Mouse (Mus musculus): Measurements from ENCODE around the gene Cd300c. TPM values are rescaled to one million over a fixed set of nuclear protein-coding genes. Genes with fewer than 3 reads are reported as not detected.
"Not testable (repeated sequence)": the region's sequence is repeated elsewhere in the genome, so short reads cannot be mapped to it uniquely, and the experiment has no call there.

Gene Cd300c
- not detected in 2 replicates for polyA plus RNA-seq (2015; fragmentation: Nextera tagmentation; extraction: Ambion mirVana)

GRCm38 (mm10) chr11:114968752-114969207 is at the start of gene Cd300c:
Cd300c (minus strand) TSS chr11:114969157.
- no peak for TF ChIP-seq CTCF (IDR thresholded peaks at IDR 0.05; ENCODE audit: low read depth)
- H3K27ac ChIP-seq = no peak within 1 kb of the TSS
- DNase-seq (ENCODE audit: low spot score) (no peak), ATAC-seq (replicated peaks; ENCODE audit: low FRiP score, low read depth) (no peak)
- H3K36me3 ChIP-seq (ENCODE audit: insufficient read depth, low read length) = no peaks in the 10 kb centered on the region
- 76% methylated on average over 9 of the region's 9 CpGs for WGBS
- no peak within 1 kb of the TSS for H3K4me2 ChIP-seq (ENCODE audit: low read length)
- H3K9ac ChIP-seq (ENCODE audit: low read depth, low read length) = no peak within 1 kb of the TSS
- H3K9me3 ChIP-seq (replicated peaks; ENCODE audit: low read length) = no peaks in the 10 kb centered on the region
- H3K4me1 ChIP-seq (replicated peaks; ENCODE audit: insufficient read depth, low read length) = no peaks in the 10 kb centered on the region
- no peak within 1 kb of the TSS for H3K4me3 ChIP-seq (replicated peaks; ENCODE audit: low read depth, low read length)
- H3K27me3 ChIP-seq (ENCODE audit: insufficient read depth, low read length) = no peaks in the 10 kb centered on the region

DNA sequence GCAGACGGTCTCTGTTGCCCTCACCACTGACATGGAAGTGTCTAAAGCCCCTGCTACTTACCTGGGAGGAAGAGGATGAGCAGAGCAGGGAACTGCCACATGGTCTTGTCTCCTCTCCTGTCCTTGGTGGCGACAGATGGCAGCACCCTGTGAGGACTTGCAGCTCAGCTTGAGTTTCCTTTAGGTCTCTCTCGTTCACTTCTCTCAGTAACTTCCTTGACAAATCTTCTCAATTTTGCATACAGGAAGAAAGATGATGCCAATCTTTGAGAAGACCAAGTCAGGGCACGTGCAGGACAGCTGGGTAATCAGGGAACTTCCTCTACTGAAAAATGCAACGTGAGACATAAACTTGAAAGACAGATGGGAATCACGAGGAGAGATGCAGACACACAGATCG is 47.1 kb upstream of the Cd300c start, which contains the start of gene Cd300ld2:
Gene Cd300ld2 (minus strand): TSS at position 101 of the 400 bp plus-strand sequence.
- not testable (repeated sequence) for H3K9ac ChIP-seq (ENCODE audit: low read depth, low read length); DNase-seq (ENCODE audit: low spot score); H3K4me3 ChIP-seq (replicated peaks; ENCODE audit: low read depth, low read length); ATAC-seq (replicated peaks; ENCODE audit: low FRiP score, low read depth); H3K36me3 ChIP-seq (ENCODE audit: insufficient read depth, low read length); H3K27ac ChIP-seq; H3K4me1 ChIP-seq (replicated peaks; ENCODE audit: insufficient read depth, low read length); H3K9me3 ChIP-seq (replicated peaks; ENCODE audit: low read length); H3K27me3 ChIP-seq (ENCODE audit: insufficient read depth, low read length); H3K4me2 ChIP-seq (ENCODE audit: low read length)
- no CpG with 5 or more reads among the region's 7 CpGs for WGBS

DNA sequence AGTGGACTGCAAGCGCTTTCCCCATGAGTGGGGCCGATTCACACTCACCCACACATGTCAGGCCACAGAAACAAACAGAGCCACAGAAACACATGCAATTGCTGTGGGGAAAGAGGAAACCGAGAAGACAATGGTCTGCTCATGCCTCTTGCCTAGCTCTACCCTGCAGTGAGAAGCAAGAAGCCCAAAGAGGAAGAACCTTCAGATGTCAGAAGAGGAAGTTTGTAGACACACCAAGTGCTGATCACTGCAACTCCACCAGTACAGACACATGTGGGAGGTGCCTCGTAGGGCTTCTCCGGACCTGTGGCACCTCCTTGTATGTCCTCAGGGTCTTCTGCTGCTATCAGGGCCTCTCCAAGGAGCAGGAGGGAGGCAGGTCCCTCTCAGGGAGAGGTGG is 35.1 kb upstream of the Cd300c start:
- Histone ChIP-seq H3K9me3 (replicated peaks; ENCODE audit: low read length) (no peaks in the 10 kb centered on the region), H3K36me3 (ENCODE audit: insufficient read depth, low read length) (no peaks in the 10 kb centered on the region), H3K9ac (ENCODE audit: low read depth, low read length) (no peak overlapping the region), H3K27ac (no peak overlapping the region), H3K4me3 (replicated peaks; ENCODE audit: low read depth, low read length) (no peak overlapping the region), H3K27me3 (ENCODE audit: insufficient read depth, low read length) (no peaks in the 10 kb centered on the region), H3K4me1 (replicated peaks; ENCODE audit: insufficient read depth, low read length) (no peaks in the 10 kb centered on the region), H3K4me2 (ENCODE audit: low read length) (no peak overlapping the region)
- ATAC-seq (replicated peaks; ENCODE audit: low FRiP score, low read depth) = no peak
- no peak for TF ChIP-seq CTCF (IDR thresholded peaks at IDR 0.05; ENCODE audit: low read depth)
- WGBS = 84% methylated on average over 5 of the region's 5 CpGs
- DNase-seq (ENCODE audit: low spot score) = no peak

- H3K9me3 ChIP-seq (replicated peaks; ENCODE audit: low read length) = no peaks in the 10 kb centered on the region
- no peak for TF ChIP-seq CTCF (IDR thresholded peaks at IDR 0.05; ENCODE audit: low read depth)
- DNase-seq (ENCODE audit: low spot score) (no peak), ATAC-seq (replicated peaks; ENCODE audit: low FRiP score, low read depth) (no peak)
- no peak within 1 kb of the TSS for H3K4me2 ChIP-seq (ENCODE audit: low read length)
- no peak within 1 kb of the TSS for H3K27ac ChIP-seq
- no peak within 1 kb of the TSS for H3K9ac ChIP-seq (ENCODE audit: low read depth, low read length)
- no peaks in the 10 kb centered on the region for H3K4me1 ChIP-seq (replicated peaks; ENCODE audit: insufficient read depth, low read length)
- H3K4me3 ChIP-seq (replicated peaks; ENCODE audit: low read depth, low read length) = no peak within 1 kb of the TSS
- 77% methylated on average over 7 of the region's 7 CpGs for WGBS
- no peaks in the 10 kb centered on the region for H3K36me3 ChIP-seq (ENCODE audit: insufficient read depth, low read length)
- H3K27me3 ChIP-seq (ENCODE audit: insufficient read depth, low read length) = no peaks in the 10 kb centered on the region
Observed at GRCm38 (mm10) chr11:115001474-115002040, 32.6 kb upstream of the Cd300c start, which contains the start of gene Cd300c2. Cd300c2 (minus strand) TSS chr11:115001880.

DNA sequence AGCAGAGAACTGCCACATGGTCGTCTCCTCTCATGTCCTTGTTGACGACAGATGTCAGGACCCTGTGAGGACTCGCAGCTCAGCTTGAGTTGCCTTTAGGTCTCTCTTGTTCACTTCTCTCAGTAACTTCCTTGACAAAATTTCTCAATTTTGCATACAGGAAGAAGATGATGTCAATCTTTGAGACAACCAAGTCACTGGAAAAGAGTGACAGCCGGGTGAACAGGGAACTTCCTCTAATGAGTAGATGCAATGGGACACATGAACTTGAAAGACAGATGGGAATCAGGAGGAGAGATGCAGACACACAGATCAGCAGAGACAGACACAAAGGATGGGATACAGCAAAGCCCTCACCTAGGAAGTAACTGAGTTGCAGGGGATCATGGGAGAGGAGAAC is 20.8 kb upstream of the Cd300c start, which contains the start of gene Cd300ld:
Gene Cd300ld (minus strand): TSS at position 130 of the 400 bp plus-strand sequence.
- ATAC-seq (replicated peaks; ENCODE audit: low FRiP score, low read depth) (no peak), DNase-seq (ENCODE audit: low spot score) (no peak)
- 77% methylated on average over 4 of the region's 4 CpGs for WGBS
- no peak within 1 kb of the TSS for H3K27ac ChIP-seq
- H3K27me3 ChIP-seq (ENCODE audit: insufficient read depth, low read length) = no peaks in the 10 kb centered on the region
- H3K4me3 ChIP-seq (replicated peaks; ENCODE audit: low read depth, low read length) = no peak within 1 kb of the TSS
- H3K9ac ChIP-seq (ENCODE audit: low read depth, low read length) = no peak within 1 kb of the TSS
- H3K4me2 ChIP-seq (ENCODE audit: low read length) = no peak within 1 kb of the TSS
- TF ChIP-seq CTCF (IDR thresholded peaks at IDR 0.05; ENCODE audit: low read depth) = no peak
- H3K36me3 ChIP-seq (ENCODE audit: insufficient read depth, low read length) = no peaks in the 10 kb centered on the region
- no peaks in the 10 kb centered on the region for H3K9me3 ChIP-seq (replicated peaks; ENCODE audit: low read length)
- no peaks in the 10 kb centered on the region for H3K4me1 ChIP-seq (replicated peaks; ENCODE audit: insufficient read depth, low read length)

- H3K4me2 ChIP-seq (ENCODE audit: low read length) = no peak overlapping the region
- no peaks in the 10 kb centered on the region for H3K9me3 ChIP-seq (replicated peaks; ENCODE audit: low read length)
- WGBS = 77% methylated on average over 4 of the region's 4 CpGs
- ATAC-seq (replicated peaks; ENCODE audit: low FRiP score, low read depth) (no peak), DNase-seq (ENCODE audit: low spot score) (no peak)
- no peak overlapping the region for H3K9ac ChIP-seq (ENCODE audit: low read depth, low read length)
- no peaks in the 10 kb centered on the region for H3K36me3 ChIP-seq (ENCODE audit: insufficient read depth, low read length)
- H3K27me3 ChIP-seq (ENCODE audit: insufficient read depth, low read length) = no peaks in the 10 kb centered on the region
- no peak for TF ChIP-seq CTCF (IDR thresholded peaks at IDR 0.05; ENCODE audit: low read depth)
- no peak overlapping the region for H3K27ac ChIP-seq
- H3K4me1 ChIP-seq (replicated peaks; ENCODE audit: insufficient read depth, low read length) = no peaks in the 10 kb centered on the region
- H3K4me3 ChIP-seq (replicated peaks; ENCODE audit: low read depth, low read length) = no peak overlapping the region
Observed at GRCm38 (mm10) chr11:114981866-114982265, 12.9 kb upstream of the Cd300c start.

DNA sequence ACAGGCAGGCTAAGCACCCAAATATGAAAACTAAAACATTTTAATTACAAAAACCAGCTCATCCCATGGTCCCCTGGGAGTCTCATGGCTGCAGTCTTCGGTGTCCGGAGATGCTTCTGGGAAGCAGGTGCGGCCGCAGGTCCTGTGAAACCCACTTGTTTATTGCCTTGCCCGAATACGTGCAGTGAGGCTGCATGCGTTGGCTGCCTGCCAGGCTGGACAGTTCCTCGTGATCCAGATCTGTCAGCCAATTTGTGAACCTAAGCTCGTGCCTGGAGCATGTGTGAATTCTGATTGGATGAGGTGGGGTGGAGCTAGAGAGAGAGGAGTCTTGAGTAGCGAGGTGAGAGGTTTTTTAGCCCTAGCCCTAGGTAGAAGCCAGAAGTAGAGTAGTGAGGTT is 3.8 kb upstream of the Cd300c start:
- WGBS = 82% methylated on average over 10 of the region's 10 CpGs

More for the DNA sequence above, 3.8 kb upstream of the Cd300c start:
- Histone ChIP-seq H3K27ac (no peak overlapping the region), H3K4me3 (replicated peaks; ENCODE audit: low read depth, low read length) (no peak overlapping the region), H3K4me2 (ENCODE audit: low read length) (no peak overlapping the region), H3K4me1 (replicated peaks; ENCODE audit: insufficient read depth, low read length) (no peaks in the 10 kb centered on the region), H3K9me3 (replicated peaks; ENCODE audit: low read length) (no peaks in the 10 kb centered on the region), H3K27me3 (ENCODE audit: insufficient read depth, low read length) (no peaks in the 10 kb centered on the region), H3K36me3 (ENCODE audit: insufficient read depth, low read length) (no peaks in the 10 kb centered on the region), H3K9ac (ENCODE audit: low read depth, low read length) (no peak overlapping the region)
- TF ChIP-seq CTCF (IDR thresholded peaks at IDR 0.05; ENCODE audit: low read depth) = no peak
- ATAC-seq (replicated peaks; ENCODE audit: low FRiP score, low read depth) (no peak), DNase-seq (ENCODE audit: low spot score) (no peak)
